Mouse (Mus musculus) E14TG2a.4 (cell line): ENCODE measurements around the gene Alg1.

Source experiments
- CTCF ChIP-seq: conservative IDR thresholded peaks from 2 replicates; pipeline ENCODE4 v1.5.1; 2014; ENCODE audit warnings: low read length
- NANOG ChIP-seq: IDR thresholded peaks from 2 replicates; pipeline ENCODE4 v1.6.1; 2014; ENCODE audit warnings: borderline replicate concordance, low read length, mixed read lengths

GRCm38 (mm10) chr16:5216686-5217085 lies 16.7 kb upstream of the Alg1 start:
- TF ChIP-seq CTCF = no peak
- TF ChIP-seq NANOG = no peak
